ENCODE assay signal across 8 mouse cellular contexts in genomic region chr14:75844111-75844695, GRCm38 (mm10). TPM values are rescaled to one million over a fixed set of nuclear protein-coding genes. Genes with fewer than 3 reads are reported as not detected.
DNase-seq lines count a peak whose midpoint lies in the region; ATAC-seq lines count a peak whose summit lies in the region.

No protein-coding gene starts in this region.

- intact Hi-C loops in heart, postnatal 14 days (cut with DNase I): no loop called here

- peak overlapping the region; percentile 76 for H3K4me2 ChIP-seq in hindbrain, embryonic 13.5 days

- H3K27me3 ChIP-seq in heart, embryonic 10.5 days (ENCODE audit: insufficient read depth, poor library complexity, severe bottlenecking): no peaks in the 10 kb centered on the region
- H3K27me3 ChIP-seq in hindbrain, embryonic 13.5 days: 0 out of 2 replicates have a peak, but pooled peaks cover 2% of the 10 kb centered on the region

- H3K4me3 ChIP-seq in heart, embryonic 10.5 days: peak overlapping the region; percentile 95
- H3K4me3 ChIP-seq in hindbrain, embryonic 13.5 days: peak overlapping the region; percentile 80
- peak overlapping the region; percentile 88 for H3K4me3 ChIP-seq in macrophage (ENCODE audit: inconsistent target)

- ATAC-seq in hindbrain, embryonic 13.5 days (ENCODE audit: low FRiP score): no peak
- ATAC-seq in megakaryocyte-erythroid progenitor cell, adult 5-6 weeks (replicated peaks; ENCODE audit: low FRiP score, low TSS enrichment, poor library complexity, severe bottlenecking): no peak

- peak overlapping the region; percentile 94 for H3K9ac ChIP-seq in hindbrain, embryonic 13.5 days

- 5% methylated on average over 14 of the region's 14 CpGs for WGBS in heart, embryonic 10.5 days
- 9% methylated on average over 14 of the region's 14 CpGs for WGBS in hindbrain, embryonic 13.5 days
- 5% methylated on average over 14 of the region's 14 CpGs for WGBS in macrophage (ENCODE audit: missing documents)

- peaks cover 29% of the 10 kb centered on the region for H3K36me3 ChIP-seq in heart, embryonic 10.5 days
- peaks cover 25% of the 10 kb centered on the region for H3K36me3 ChIP-seq in hindbrain, embryonic 13.5 days
- H3K36me3 ChIP-seq in macrophage (ENCODE audit: inconsistent target): peaks cover 25% of the 10 kb centered on the region

- H3K4me1 ChIP-seq in heart, embryonic 10.5 days: peaks cover 22% of the 10 kb centered on the region; the same call in 1 of the 2 replicates
- H3K4me1 ChIP-seq in hindbrain, embryonic 13.5 days (replicated peaks): peaks cover 30% of the 10 kb centered on the region

- H3K79me2 ChIP-seq in macrophage (ENCODE audit: inconsistent target): peaks cover 47% of the 10 kb centered on the region

- DNase-seq in heart, embryonic 10.5 days (ENCODE audit: low spot score): no peak
- DNase-seq in heart, postnatal 14 days: no peak
- peak; percentile 64 for DNase-seq in adipocyte (ENCODE audit: low spot score)
- no peak for DNase-seq in ovary, postnatal 14 days (ENCODE audit: low spot score)
- no peak for DNase-seq in cerebellum, postnatal 14 days

- H3K9me3 ChIP-seq in heart, embryonic 10.5 days: no peaks in the 10 kb centered on the region
- no peaks in the 10 kb centered on the region for H3K9me3 ChIP-seq in hindbrain, embryonic 13.5 days

- H3K27ac ChIP-seq in heart, embryonic 10.5 days: peak overlapping the region; percentile 98
- peak overlapping the region; percentile 99 for H3K27ac ChIP-seq in hindbrain, embryonic 13.5 days
- H3K27ac ChIP-seq in macrophage: peak overlapping the region; percentile 97

RNA-seq across cellular contexts. Expression of gene Tpt1, which starts 0.7 kb away (rescaled TPM):
- polyA plus RNA-seq in heart, embryonic 10.5 days (2016; fragmentation: Nextera tagmentation; extraction: Ambion mirVana): 737 and 812 TPM in 2 replicates
- total RNA-seq in heart, postnatal 14 days (2021): 1,000 to 10,000 TPM; 2,748 to 2,964 TPM
- polyA plus RNA-seq in hindbrain, embryonic 13.5 days (2015; fragmentation: Nextera tagmentation; extraction: Ambion mirVana): 884 and 886 TPM in 2 replicates
- 100 to 1,000 TPM in 25 of 26 experiments, 10 to 100 TPM in 1; 99.5 to 452 (median 174) TPM for total RNA-seq in macrophage (2018; cell fraction: chromatin; rRNA removed)
- 1,000 to 10,000 TPM; 1,477 to 5,481 (median 3,449) TPM for total RNA-seq in macrophage (2018; cell fraction: cytosol; rRNA removed)
- 100 to 1,000 TPM; 301 to 898 (median 554) TPM for total RNA-seq in macrophage (2018; cell fraction: nucleus; rRNA removed)
- polyA plus RNA-seq in macrophage (2018): 3,757 to 4,485 TPM (median 4,124 TPM) in 3 replicates
- total RNA-seq in megakaryocyte-erythroid progenitor cell, adult 5-6 weeks (2014; fragmentation: Nextera tagmentation): 4,413 and 4,416 TPM in 2 replicates
- total RNA-seq in megakaryocyte-erythroid progenitor cell, adult 5-6 weeks (2017): 839 and 1,119 TPM in 2 replicates

RNA-seq across cellular contexts. Expression of gene Slc25a30, which starts 57.4 kb away (rescaled TPM):
- 5.2 and 5.8 TPM in 2 replicates for polyA plus RNA-seq in heart, embryonic 10.5 days (2016; fragmentation: Nextera tagmentation; extraction: Ambion mirVana)
- 10 to 100 TPM; 20.8 to 21.1 TPM for total RNA-seq in heart, postnatal 14 days (2021)
- polyA plus RNA-seq in hindbrain, embryonic 13.5 days (2015; fragmentation: Nextera tagmentation; extraction: Ambion mirVana): 11.4 and 12.2 TPM in 2 replicates
- total RNA-seq in macrophage (2018; cell fraction: chromatin; rRNA removed): 10 to 100 TPM in 23 of 26 experiments, 1 to 10 TPM in 3; 6.5 to 37.6 (median 19.2) TPM
- 10 to 100 TPM; 15.4 to 30.0 (median 23.9) TPM for total RNA-seq in macrophage (2018; cell fraction: cytosol; rRNA removed)
- 10 to 100 TPM in 25 of 26 experiments, 1 to 10 TPM in 1; 9.7 to 37.7 (median 17.6) TPM for total RNA-seq in macrophage (2018; cell fraction: nucleus; rRNA removed)
- 14.1 to 23.1 TPM (median 23.0 TPM) in 3 replicates for polyA plus RNA-seq in macrophage (2018)
- total RNA-seq in megakaryocyte-erythroid progenitor cell, adult 5-6 weeks (2014; fragmentation: Nextera tagmentation): 26.0 and 33.0 TPM in 2 replicates
- 22.5 and 32.6 TPM in 2 replicates for total RNA-seq in megakaryocyte-erythroid progenitor cell, adult 5-6 weeks (2017)
